Mouse (Mus musculus): ENCODE measurements around the gene Pvalb. TPM values are rescaled to one million over a fixed set of nuclear protein-coding genes. Genes with fewer than 3 reads are reported as not detected.

Gene Pvalb
- polyA plus RNA-seq (2015; fragmentation: Illumina TruSeq; extraction: RNeasy Lipid Tissue Mini Kit (QIAGEN cat#74804); ENCODE audit: insufficient read depth, low replicate concordance), result not detected

GRCm38 (mm10) chr15:78206312-78206711 is at the start of gene Pvalb:
Gene Pvalb, minus strand, starts transcription at chr15:78206400.

GRCm38 (mm10) chr15:78244695-78245492 is 38.7 kb upstream of the Pvalb start, which contains the start of gene Ncf4:
Gene Ncf4, plus strand, starts transcription at chr15:78244801.

GRCm38 (mm10) chr15:78173972-78174886 is 32.0 kb downstream of the Pvalb start, which contains the start of gene Ift27:
Gene Ift27, minus strand, starts transcription at chr15:78174107.

Other genes starting within 250 kb of the Pvalb start
- gene Foxred2, start 249.7 kb downstream of the Pvalb start, polyA plus RNA-seq (2015; fragmentation: Illumina TruSeq; extraction: RNeasy Lipid Tissue Mini Kit (QIAGEN cat#74804); ENCODE audit: insufficient read depth, low replicate concordance), result 9.0 TPM
- 97.7 TPM for gene Eif3d, start 235.6 kb downstream of the Pvalb start, polyA plus RNA-seq (2015; fragmentation: Illumina TruSeq; extraction: RNeasy Lipid Tissue Mini Kit (QIAGEN cat#74804); ENCODE audit: insufficient read depth, low replicate concordance)
- gene Cacng2, start 86.4 kb downstream of the Pvalb start, polyA plus RNA-seq (2015; fragmentation: Illumina TruSeq; extraction: RNeasy Lipid Tissue Mini Kit (QIAGEN cat#74804); ENCODE audit: insufficient read depth, low replicate concordance), result not detected
- gene Ift27, start 32.3 kb downstream of the Pvalb start, polyA plus RNA-seq (2015; fragmentation: Illumina TruSeq; extraction: RNeasy Lipid Tissue Mini Kit (QIAGEN cat#74804); ENCODE audit: insufficient read depth, low replicate concordance), result 28.0 TPM
- gene Ncf4, start 38.4 kb upstream of the Pvalb start, polyA plus RNA-seq (2015; fragmentation: Illumina TruSeq; extraction: RNeasy Lipid Tissue Mini Kit (QIAGEN cat#74804); ENCODE audit: insufficient read depth, low replicate concordance), result 134 TPM
- gene Csf2rb2, start 99.3 kb upstream of the Pvalb start, polyA plus RNA-seq (2015; fragmentation: Illumina TruSeq; extraction: RNeasy Lipid Tissue Mini Kit (QIAGEN cat#74804); ENCODE audit: insufficient read depth, low replicate concordance), result 27.5 TPM
- 60.7 TPM for gene Csf2rb, start 119.4 kb upstream of the Pvalb start, polyA plus RNA-seq (2015; fragmentation: Illumina TruSeq; extraction: RNeasy Lipid Tissue Mini Kit (QIAGEN cat#74804); ENCODE audit: insufficient read depth, low replicate concordance)
- gene Tex33, start 189.5 kb upstream of the Pvalb start, polyA plus RNA-seq (2015; fragmentation: Illumina TruSeq; extraction: RNeasy Lipid Tissue Mini Kit (QIAGEN cat#74804); ENCODE audit: insufficient read depth, low replicate concordance), result not detected
- 3.3 TPM for gene Tst, start 199.5 kb upstream of the Pvalb start, polyA plus RNA-seq (2015; fragmentation: Illumina TruSeq; extraction: RNeasy Lipid Tissue Mini Kit (QIAGEN cat#74804); ENCODE audit: insufficient read depth, low replicate concordance)
- 8.1 TPM for gene Mpst, start 200.0 kb upstream of the Pvalb start, polyA plus RNA-seq (2015; fragmentation: Illumina TruSeq; extraction: RNeasy Lipid Tissue Mini Kit (QIAGEN cat#74804); ENCODE audit: insufficient read depth, low replicate concordance)
- gene Kctd17, start 222.2 kb upstream of the Pvalb start, polyA plus RNA-seq (2015; fragmentation: Illumina TruSeq; extraction: RNeasy Lipid Tissue Mini Kit (QIAGEN cat#74804); ENCODE audit: insufficient read depth, low replicate concordance), result 10.1 TPM

All from spleen, adult 10 weeks (tissue).